Mouse (Mus musculus): ENCODE data around the gene Psmd9. TPM values are rescaled to one million over a fixed set of nuclear protein-coding genes. Genes with fewer than 3 reads are reported as not detected.

Gene Psmd9
- polyA plus RNA-seq, 1 experiment from 2014 or later = 85.3 TPM

DNA sequence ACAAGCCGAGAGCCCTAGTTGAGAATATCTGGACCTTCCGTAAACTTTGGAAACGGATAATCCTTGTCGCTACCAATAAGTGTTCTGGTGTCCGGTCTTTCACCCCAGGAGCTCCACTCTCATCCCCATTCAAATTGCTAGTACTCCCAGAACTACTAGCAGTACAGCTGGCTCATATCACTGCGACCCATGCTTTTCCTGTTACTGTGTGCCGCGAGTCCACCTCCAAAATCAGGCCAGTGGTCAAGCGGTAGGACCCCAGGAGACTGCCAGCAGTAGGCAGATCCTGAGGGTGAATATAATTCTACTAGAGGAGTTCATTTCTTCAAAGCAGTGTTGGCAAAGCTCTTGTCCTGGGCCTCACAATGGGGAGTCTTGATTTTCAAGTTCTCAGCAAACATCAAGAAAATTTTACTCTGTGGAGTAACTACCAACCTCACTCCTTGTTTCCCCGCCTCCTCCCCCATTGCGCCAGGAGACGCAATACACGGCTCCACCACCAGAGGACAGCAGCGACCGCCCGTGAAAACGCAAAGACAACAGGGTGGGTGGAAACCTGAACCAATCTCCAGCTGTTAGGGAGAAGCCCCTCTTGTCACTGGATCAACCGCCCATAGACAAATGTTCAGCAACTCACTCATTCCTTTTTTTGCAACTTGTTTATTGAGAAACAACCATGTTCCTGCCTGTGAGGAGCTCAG lies 36.0 kb upstream of the Psmd9 start:
- Histone ChIP-seq H3K27me3 (ENCODE audit: insufficient read depth, poor library complexity, severe bottlenecking) (peaks cover 4% of the 10 kb centered on the region; the same call in 1 of the 2 replicates), H3K4me1 (peaks cover 76% of the 10 kb centered on the region), H3K4me3 (peak overlapping the region; percentile 92; the same call in 1 of the 2 replicates), H3K36me3 (peaks cover 10% of the 10 kb centered on the region; the same call in 1 of the 2 replicates), H3K27ac (peak overlapping the region; percentile 100; the same call in 1 of the 2 replicates), H3K9me3 (no peaks in the 10 kb centered on the region)
- DNase-seq (ENCODE audit: low spot score) = peak; percentile 90
- WGBS = 18% methylated on average over 18 of the region's 18 CpGs

DNA sequence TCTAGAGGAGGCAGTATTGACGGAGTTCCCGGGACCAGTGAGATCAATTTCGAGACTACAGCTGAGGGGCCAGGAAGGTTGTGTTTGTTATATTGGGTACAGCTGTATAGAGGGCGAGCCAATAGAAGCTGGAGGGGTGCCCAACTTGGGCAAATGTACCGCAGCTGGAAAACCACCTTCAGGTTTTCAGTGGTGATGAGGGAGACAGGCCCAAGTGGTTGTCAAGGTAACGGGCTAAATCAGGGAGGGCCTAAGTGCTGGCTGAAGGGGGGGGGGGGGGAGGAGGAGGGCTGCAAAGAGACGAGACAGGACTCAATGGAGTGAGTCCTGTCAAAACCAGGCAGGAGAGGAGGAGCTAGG lies 35.4 kb upstream of the Psmd9 start:
- Histone ChIP-seq H3K27me3 (ENCODE audit: insufficient read depth, poor library complexity, severe bottlenecking) (peaks cover 4% of the 10 kb centered on the region; the same call in 1 of the 2 replicates), H3K9me3 (no peaks in the 10 kb centered on the region), H3K36me3 (peaks cover 10% of the 10 kb centered on the region; the same call in 1 of the 2 replicates), H3K27ac (peak overlapping the region; percentile 100), H3K4me1 (peaks cover 76% of the 10 kb centered on the region), H3K4me3 (peak overlapping the region; percentile 92)
- WGBS = 37% methylated on average over 7 of the region's 7 CpGs
- DNase-seq (ENCODE audit: low spot score) = no peak

DNA sequence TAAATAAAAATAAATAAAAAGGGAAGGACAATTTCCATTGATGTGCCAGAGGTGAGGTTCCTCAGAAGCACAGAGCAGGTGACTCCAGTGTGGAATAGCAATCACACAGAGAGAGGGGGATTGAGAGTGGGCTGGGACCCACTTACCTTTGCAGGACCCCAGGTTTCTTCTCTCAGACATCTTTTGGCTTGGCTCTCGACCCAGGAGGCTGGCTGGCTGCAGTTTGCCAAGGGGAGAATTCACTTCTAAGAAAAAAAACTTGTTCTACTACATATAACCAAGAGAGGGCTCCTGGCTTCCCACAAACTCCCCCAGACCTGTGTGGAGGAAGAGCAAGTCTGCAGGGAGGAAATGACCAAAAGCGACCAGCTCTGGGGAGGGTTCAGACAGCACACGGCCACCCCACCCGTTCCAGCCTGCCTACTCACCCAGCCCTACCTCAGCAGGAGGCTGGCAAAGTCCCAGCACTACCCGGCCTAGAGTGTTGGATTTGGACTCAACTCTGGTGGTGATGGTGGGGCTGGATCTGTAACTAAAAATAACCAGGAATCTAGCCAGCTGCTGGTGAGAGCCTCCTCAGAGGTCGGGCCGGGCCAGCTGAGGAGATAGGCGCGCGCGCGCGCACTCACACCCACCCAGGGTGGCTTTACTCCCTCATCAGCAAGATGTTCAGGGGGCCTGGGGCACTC lies 34.9 kb upstream of the Psmd9 start:
- H3K36me3 ChIP-seq = peaks cover 10% of the 10 kb centered on the region; the same call in 1 of the 2 replicates

DNA sequence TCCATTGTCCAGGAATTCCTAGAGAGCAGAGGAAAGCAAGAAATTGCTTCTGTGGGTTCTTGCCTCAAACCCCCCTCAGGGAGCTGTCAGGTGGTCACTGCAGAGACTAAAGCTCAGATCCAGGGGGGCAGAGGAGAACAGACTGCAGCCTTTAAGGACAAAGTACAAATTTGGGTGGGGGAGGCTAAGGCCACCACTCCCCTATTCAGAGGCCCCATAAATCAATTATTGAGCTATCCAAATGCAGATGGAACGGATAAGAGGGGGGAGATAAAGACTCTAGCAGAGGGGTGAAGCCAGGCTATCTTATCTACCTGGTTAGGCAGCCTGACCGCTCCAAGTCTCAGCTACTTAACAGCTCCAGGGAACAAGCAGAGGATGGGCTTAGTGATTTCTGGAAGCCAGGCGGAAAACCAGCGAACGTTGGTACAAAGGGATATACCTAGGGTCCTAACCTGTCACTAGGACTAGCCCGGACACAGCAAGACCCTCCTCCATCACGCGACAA lies 34.3 kb upstream of the Psmd9 start:
- Histone ChIP-seq H3K27ac (peak overlapping the region; percentile 100), H3K4me3 (peak overlapping the region; percentile 92), H3K9me3 (no peaks in the 10 kb centered on the region), H3K27me3 (ENCODE audit: insufficient read depth, poor library complexity, severe bottlenecking) (peaks cover 4% of the 10 kb centered on the region; the same call in 1 of the 2 replicates), H3K36me3 (peaks cover 7% of the 10 kb centered on the region; the same call in 1 of the 2 replicates), H3K4me1 (peaks cover 78% of the 10 kb centered on the region)
- no peak for DNase-seq (ENCODE audit: low spot score)
- WGBS = 10% methylated on average over 8 of the region's 8 CpGs

More for the DNA sequence above, 34.9 kb upstream of the Psmd9 start:
- H3K4me3 ChIP-seq = peak overlapping the region; percentile 92
- H3K9me3 ChIP-seq = no peaks in the 10 kb centered on the region
- peaks cover 77% of the 10 kb centered on the region for H3K4me1 ChIP-seq
- H3K27me3 ChIP-seq (ENCODE audit: insufficient read depth, poor library complexity, severe bottlenecking) = peaks cover 4% of the 10 kb centered on the region; the same call in 1 of the 2 replicates
- DNase-seq (ENCODE audit: low spot score) = peak; percentile 87
- WGBS = 8% methylated on average over 13 of the region's 13 CpGs
- peak overlapping the region; percentile 100 for H3K27ac ChIP-seq

DNA sequence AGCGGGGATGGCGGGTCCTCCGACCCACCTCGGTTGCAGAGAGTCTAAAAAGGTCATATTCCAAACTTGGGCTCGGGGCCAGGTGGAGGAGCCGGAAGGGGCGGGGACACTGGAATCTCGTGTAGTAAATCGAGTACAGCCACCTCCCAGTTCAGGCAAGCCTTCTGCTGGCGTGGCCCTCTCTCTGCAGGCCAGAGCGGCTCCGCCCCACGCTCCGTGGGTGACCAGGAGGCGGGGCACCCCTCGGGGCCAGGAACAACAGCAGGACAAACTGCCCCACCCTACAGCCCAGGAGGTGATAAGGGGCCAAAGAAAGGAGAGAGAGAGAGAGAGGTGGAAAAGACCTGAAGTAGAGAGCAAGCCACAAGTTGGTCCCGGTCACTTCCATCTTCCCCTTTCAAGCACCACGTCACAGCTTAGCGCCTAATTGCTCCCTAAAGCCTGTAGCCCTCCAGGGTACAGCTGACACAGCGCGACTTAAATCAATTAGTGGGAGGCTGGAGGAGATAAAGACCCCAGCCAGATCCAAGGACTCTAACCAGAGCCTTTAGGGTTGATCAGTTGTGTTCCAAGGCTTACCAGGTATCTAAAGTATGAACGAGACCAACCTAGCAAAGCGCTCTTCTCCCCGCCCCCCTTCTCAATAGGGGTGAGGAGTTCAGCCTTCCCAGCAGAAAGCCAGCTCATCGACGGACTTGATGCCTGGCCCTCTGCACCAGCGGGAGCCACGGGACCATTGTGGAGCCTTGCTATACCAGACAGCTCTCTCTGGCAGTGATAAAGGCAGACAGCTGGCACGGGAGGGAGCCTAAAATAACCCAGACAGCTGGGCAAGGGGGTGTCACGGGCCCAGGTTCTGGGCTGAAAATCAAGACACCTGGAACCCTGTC lies 33.5 kb upstream of the Psmd9 start:
- Histone ChIP-seq H3K9me3 (no peaks in the 10 kb centered on the region), H3K4me1 (peaks cover 78% of the 10 kb centered on the region), H3K4me3 (peak overlapping the region; percentile 92), H3K27ac (peak overlapping the region; percentile 100), H3K27me3 (ENCODE audit: insufficient read depth, poor library complexity, severe bottlenecking) (peaks cover 4% of the 10 kb centered on the region; the same call in 1 of the 2 replicates), H3K36me3 (peaks cover 7% of the 10 kb centered on the region; the same call in 1 of the 2 replicates)
- WGBS = 1% methylated on average over 30 of the region's 30 CpGs
- peak; percentile 95 for DNase-seq (ENCODE audit: low spot score)

DNA sequence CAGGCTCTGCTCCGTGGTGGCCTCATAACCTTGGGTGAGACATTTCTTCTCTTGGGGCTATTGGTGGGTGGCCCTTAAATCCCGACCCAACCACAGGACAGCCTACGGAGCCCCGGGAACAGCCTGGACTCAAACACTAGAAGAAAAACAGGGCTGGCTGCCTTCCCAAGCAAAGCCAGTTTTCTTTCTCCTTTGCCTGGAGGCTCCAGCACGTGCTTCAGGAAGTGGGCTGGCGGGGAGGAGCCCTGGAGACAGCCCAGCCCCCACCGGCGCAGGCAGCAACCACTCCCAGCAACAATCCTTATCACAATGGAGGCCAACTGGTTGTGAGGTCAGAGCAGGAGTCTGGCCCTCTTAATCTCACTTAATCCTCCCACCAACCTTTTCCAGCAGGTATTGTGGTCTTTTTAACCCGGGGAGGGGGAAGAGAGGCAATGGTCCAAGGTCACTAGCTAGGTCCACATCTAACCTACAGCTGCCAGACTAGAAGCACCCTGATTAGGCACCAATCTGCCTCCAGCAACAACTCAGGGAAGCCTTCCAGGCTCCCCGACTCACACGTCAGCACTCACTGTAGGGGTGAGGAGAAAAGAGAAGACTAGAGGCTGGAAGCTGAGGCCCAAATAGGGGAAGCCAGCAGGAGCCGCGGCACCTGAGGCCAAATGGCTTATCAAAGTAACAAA lies 32.7 kb upstream of the Psmd9 start:
- no peaks in the 10 kb centered on the region for H3K9me3 ChIP-seq
- H3K27me3 ChIP-seq (ENCODE audit: insufficient read depth, poor library complexity, severe bottlenecking) = peaks cover 3% of the 10 kb centered on the region; the same call in 1 of the 2 replicates
- H3K36me3 ChIP-seq = peaks cover 7% of the 10 kb centered on the region; the same call in 1 of the 2 replicates
- peak overlapping the region; percentile 100 for H3K27ac ChIP-seq
- 0% methylated on average over 13 of the region's 13 CpGs for WGBS
- H3K4me1 ChIP-seq = peaks cover 78% of the 10 kb centered on the region
- peak; percentile 97 for DNase-seq (ENCODE audit: low spot score)
- H3K4me3 ChIP-seq = peak overlapping the region; percentile 92

DNA sequence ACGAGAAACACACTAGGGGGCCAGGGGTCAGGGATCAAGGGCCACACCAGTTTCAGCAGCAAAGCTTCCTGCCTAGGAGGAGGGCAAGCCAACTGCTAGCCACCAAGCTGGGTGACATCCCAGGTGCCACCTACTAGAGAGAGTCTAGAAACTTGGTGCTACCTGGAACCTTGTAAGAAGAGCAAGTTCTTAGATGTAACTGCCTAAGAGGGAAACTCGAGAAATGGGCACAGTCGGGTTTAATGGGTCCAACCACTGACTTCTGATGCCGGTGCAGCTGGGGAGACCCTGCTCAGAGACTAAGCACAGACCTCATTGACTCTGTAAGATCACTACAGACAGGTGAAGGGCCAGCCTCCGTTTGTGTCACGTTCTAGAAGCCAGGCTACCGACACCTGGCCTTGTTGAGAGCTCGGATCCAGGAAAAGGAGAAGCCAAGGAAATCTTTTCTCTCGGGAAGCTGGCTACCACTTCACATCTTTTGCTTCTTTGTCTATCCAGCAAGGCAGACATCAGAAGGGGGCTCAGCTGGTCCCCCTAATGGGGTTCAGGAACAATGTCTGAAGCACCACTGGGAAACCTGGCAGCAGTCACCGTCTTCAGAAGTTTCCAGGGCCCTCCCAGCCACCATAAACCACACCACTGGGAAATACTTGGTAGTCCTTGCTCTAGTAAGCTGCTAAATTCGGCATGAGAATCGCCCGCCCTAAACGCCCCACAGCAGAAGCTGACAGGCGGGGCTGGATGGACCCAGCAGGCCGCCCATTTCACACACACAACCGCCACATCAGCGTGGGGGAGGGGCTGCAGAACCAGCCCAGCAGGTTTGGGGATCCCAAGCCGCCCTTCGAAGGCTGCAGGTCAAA lies 31.9 kb upstream of the Psmd9 start:
- peak overlapping the region; percentile 100 for H3K27ac ChIP-seq

DNA sequence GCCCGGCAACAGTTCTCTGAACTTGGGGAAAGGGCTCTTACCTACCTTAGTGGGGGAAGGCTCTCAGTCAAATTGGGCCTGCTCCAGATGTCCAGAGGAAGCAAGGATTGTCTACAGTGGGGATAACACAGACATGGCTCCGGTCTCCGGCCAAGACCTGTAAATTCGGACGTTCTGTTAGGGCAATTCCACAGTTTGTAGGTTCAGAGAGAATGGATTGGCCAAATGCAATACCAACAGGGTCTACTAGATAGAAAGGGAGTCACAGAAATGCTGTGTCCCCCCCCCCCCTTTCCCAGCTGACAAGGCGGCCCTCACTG lies 31.3 kb upstream of the Psmd9 start:
- Histone ChIP-seq H3K27ac (peak overlapping the region; percentile 100), H3K36me3 (peaks cover 7% of the 10 kb centered on the region; the same call in 1 of the 2 replicates), H3K27me3 (ENCODE audit: insufficient read depth, poor library complexity, severe bottlenecking) (no peaks in the 10 kb centered on the region), H3K9me3 (no peaks in the 10 kb centered on the region), H3K4me1 (peaks cover 64% of the 10 kb centered on the region), H3K4me3 (peak overlapping the region; percentile 92)
- WGBS = under 1% methylated on average over 6 of the region's 6 CpGs
- DNase-seq (ENCODE audit: low spot score) = no peak

More for the DNA sequence above, 31.9 kb upstream of the Psmd9 start:
- Histone ChIP-seq H3K4me3 (peak overlapping the region; percentile 92), H3K27me3 (ENCODE audit: insufficient read depth, poor library complexity, severe bottlenecking) (no peaks in the 10 kb centered on the region), H3K36me3 (peaks cover 7% of the 10 kb centered on the region; the same call in 1 of the 2 replicates), H3K4me1 (peaks cover 70% of the 10 kb centered on the region), H3K9me3 (no peaks in the 10 kb centered on the region)
- 2% methylated on average over 20 of the region's 20 CpGs for WGBS
- DNase-seq (ENCODE audit: low spot score) = peak; percentile 93

DNA sequence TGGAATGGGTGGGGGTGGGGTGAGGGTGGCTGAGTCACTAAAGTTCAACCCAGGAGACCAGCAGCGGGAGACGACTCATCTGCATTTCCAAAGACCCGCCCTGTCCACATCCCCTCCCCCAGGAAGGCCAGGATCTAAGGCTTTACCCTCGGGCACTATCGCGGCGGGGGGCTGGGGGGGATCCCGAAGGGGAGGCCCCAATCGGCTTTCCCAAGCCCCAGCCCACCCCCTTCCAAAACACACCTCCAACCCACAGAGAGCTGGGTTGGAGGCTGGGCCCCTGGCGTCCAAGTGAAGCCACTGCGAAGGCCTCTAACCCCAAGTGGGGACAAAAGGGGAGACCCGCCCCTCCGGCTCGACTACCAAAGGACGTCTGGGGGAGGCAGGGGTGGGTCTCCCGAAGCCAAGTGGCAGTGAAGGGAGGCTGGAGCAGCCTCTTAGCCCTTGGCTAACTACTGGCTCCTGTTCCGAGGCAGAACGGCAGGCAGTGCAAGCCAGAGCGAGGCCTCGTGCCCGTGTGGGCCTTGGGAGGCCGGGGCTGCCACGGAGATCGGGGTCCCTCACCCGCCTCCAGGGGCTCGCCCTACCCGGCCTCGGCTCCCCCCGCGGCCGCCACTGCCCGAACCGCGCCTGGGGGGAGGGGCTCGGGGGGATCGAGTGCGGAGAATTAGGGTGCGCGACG lies 30.8 kb upstream of the Psmd9 start:
- WGBS = under 1% methylated on average over 40 of the region's 40 CpGs
- Histone ChIP-seq H3K27ac (peak overlapping the region; percentile 100), H3K36me3 (peaks cover 7% of the 10 kb centered on the region; the same call in 1 of the 2 replicates), H3K27me3 (ENCODE audit: insufficient read depth, poor library complexity, severe bottlenecking) (no peaks in the 10 kb centered on the region), H3K9me3 (no peaks in the 10 kb centered on the region), H3K4me3 (peak overlapping the region; percentile 92), H3K4me1 (peaks cover 64% of the 10 kb centered on the region)
- DNase-seq (ENCODE audit: low spot score) = peak; percentile 96

DNA sequence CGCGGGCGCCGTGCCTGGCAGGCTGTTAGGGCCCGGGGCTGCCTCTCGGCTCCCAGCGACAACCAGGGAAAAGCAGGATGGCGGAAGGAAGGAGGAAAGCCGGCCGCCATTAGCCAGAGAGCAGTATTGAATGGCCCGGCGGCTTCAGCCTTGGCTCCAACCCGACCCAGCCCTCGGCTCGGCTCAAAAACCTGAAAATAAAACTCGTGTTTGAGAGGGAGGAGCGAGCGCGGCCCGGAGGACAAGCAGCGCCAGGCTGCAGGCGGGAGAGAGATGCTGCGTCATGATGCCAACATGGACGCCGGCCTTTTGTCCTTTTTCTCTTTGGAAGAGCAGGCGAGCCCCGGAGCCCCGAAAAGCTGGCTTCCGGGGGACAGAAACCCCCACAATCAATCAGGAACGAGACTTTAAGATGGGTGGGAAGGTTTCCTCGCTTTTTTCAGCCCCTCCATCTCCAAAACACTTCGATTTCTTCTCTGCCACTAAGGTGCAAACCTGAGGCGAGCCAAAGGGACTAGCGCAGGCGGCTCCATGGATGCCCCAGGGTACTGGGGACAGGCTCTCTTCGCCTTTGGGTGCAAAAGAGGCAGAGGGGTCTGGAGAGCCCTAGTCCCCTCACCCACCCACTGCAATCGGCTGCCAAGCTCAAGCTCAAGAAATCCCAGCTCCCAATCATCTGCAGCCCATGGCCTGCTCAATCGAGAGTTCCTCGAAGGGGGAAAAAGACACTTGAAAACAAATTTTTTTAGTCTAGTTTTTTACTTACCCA lies 30.1 kb upstream of the Psmd9 start:
- peak; percentile 90 for DNase-seq (ENCODE audit: low spot score)
- no peaks in the 10 kb centered on the region for H3K9me3 ChIP-seq
- H3K27ac ChIP-seq = peak overlapping the region; percentile 100
- no peaks in the 10 kb centered on the region for H3K27me3 ChIP-seq (ENCODE audit: insufficient read depth, poor library complexity, severe bottlenecking)
- peaks cover 6% of the 10 kb centered on the region; the same call in 1 of the 2 replicates for H3K36me3 ChIP-seq
- H3K4me1 ChIP-seq = peaks cover 64% of the 10 kb centered on the region
- peak overlapping the region; percentile 92 for H3K4me3 ChIP-seq
- under 1% methylated on average over 39 of the region's 39 CpGs for WGBS
